16 mouse cellular contexts compared by ENCODE assay signal in genomic region chr13:42968537-42968936, GRCm38 (mm10).
"Had no signal": no experiment of that assay in that cellular context is flagged by ENCODE, and none has a peak within 500 bp of the region (broad histone marks: within the 10 kb centered on the region; RNA-seq: fewer than 3 reads in every experiment).

No protein-coding gene starts in this region.

- H3K4me3 ChIP-seq: neural tube, embryonic 13.5 days; neural tube, embryonic 15.5 days; stomach, embryonic 15.5 days had no signal

- H3K27ac ChIP-seq: neural tube, embryonic 13.5 days; neural tube, embryonic 15.5 days; stomach, embryonic 15.5 days; stomach, postnatal 0 days had no signal

- DNase-seq: retina, postnatal 1 day; right cerebral cortex, adult 18-20 months; right cerebral cortex, postnatal 14 days; right cerebral cortex, postnatal 25 days; right cerebral cortex, postnatal 4 days; spleen, adult 18-20 months; thymus, adult 18-20 months; thymus, adult 2 months; thymus, postnatal 14 days; thymus, postnatal 25 days; thymus, postnatal 36 days; thymus, postnatal 4 days had no signal
